Mouse (Mus musculus): ENCODE results near the gene Ranbp17. TPM values are rescaled to one million over a fixed set of nuclear protein-coding genes. Genes with fewer than 3 reads are reported as not detected.
A peak's percentile ranks its signal among the peaks of the same experiment; 100 is the strongest.
"Not testable (repeated sequence)": the region's sequence is repeated elsewhere in the genome, so short reads cannot be mapped to it uniquely, and the experiment has no call there.

Ranbp17 gene
- total RNA-seq (2021), result under 1 TPM; 0.22 to 0.39 TPM
- long read RNA-seq, experiment 1, partial matches to known transcripts, result 0 of 1 reads
- long read RNA-seq, experiment 1, other reads (novel, unspliced or antisense), result 1 of 1 reads
- long read RNA-seq, experiment 2, full-length matches to known transcripts, result 1 of 2 reads
- long read RNA-seq, experiment 2, partial matches to known transcripts, result 0 of 2 reads
- long read RNA-seq, experiment 2, other reads (novel, unspliced or antisense), result 1 of 2 reads

- peak; percentile 11 to 13 for DNase-seq
These were observed at the start of gene Ranbp17 for GRCm38 (mm10) chr11:33513376-33513991. Gene Ranbp17 (minus strand): TSS chr11:33513746.

- no peak for DNase-seq
These were observed 40.6 kb upstream of the Ranbp17 start for GRCm38 (mm10) chr11:33554123-33554522.

GRCm38 (mm10) chr11:33550861-33551560, 37.5 kb upstream of the Ranbp17 start:
- no peak for DNase-seq

GRCm38 (mm10) chr11:33547386-33547785, 33.8 kb upstream of the Ranbp17 start:
- DNase-seq, result peak in 1 of 2 experiments; percentile 15

- no peak for DNase-seq
These were observed 31.4 kb upstream of the Ranbp17 start for GRCm38 (mm10) chr11:33544945-33545344.

- DNase-seq, result no peak
These were observed 30.6 kb upstream of the Ranbp17 start for GRCm38 (mm10) chr11:33544121-33544520.

- no peak for DNase-seq
These were observed 24.0 kb upstream of the Ranbp17 start for GRCm38 (mm10) chr11:33537390-33538125.

- no peak for DNase-seq
These were observed 23.1 kb upstream of the Ranbp17 start for GRCm38 (mm10) chr11:33536636-33537035.

GRCm38 (mm10) chr11:33534541-33534940, 21.0 kb upstream of the Ranbp17 start:
- no peak for DNase-seq

GRCm38 (mm10) chr11:33533577-33533976, 20.0 kb upstream of the Ranbp17 start:
- DNase-seq, result no peak

- DNase-seq, result no peak
These were observed 16.0 kb upstream of the Ranbp17 start for GRCm38 (mm10) chr11:33529576-33529975.

- peak; percentile 34 to 49 for DNase-seq
These were observed 631 bp downstream of the Ranbp17 start for GRCm38 (mm10) chr11:33512854-33513375.

- no peak for DNase-seq
These were observed 4.1 kb downstream of the Ranbp17 start for GRCm38 (mm10) chr11:33509401-33509800.

- no peak for DNase-seq
These were observed 27.8 kb downstream of the Ranbp17 start for GRCm38 (mm10) chr11:33485746-33486145.

- DNase-seq, result no peak
These were observed 33.1 kb downstream of the Ranbp17 start for GRCm38 (mm10) chr11:33480410-33480809.

GRCm38 (mm10) chr11:33479209-33479608, 34.3 kb downstream of the Ranbp17 start:
- no peak for DNase-seq

GRCm38 (mm10) chr11:33476634-33477033, 36.9 kb downstream of the Ranbp17 start:
- no peak for DNase-seq

- DNase-seq, result no peak
These were observed 52.4 kb downstream of the Ranbp17 start for GRCm38 (mm10) chr11:33461172-33461571.

- DNase-seq, result no peak
These were observed 59.5 kb downstream of the Ranbp17 start for GRCm38 (mm10) chr11:33454069-33454468.

- no peak for DNase-seq
These were observed 79.7 kb downstream of the Ranbp17 start for GRCm38 (mm10) chr11:33433813-33434212.

GRCm38 (mm10) chr11:33428238-33428637, 85.3 kb downstream of the Ranbp17 start:
- DNase-seq, result not testable (repeated sequence)

- not testable (repeated sequence) for DNase-seq
These were observed 85.8 kb downstream of the Ranbp17 start for GRCm38 (mm10) chr11:33427789-33428188.

Data from heart, adult 18-20 months (tissue).